Mouse (Mus musculus): ENCODE results near the gene Cdca8. TPM values are rescaled to one million over a fixed set of nuclear protein-coding genes. Genes with fewer than 3 reads are reported as not detected.

Gene Cdca8
- total and polyA plus RNA-seq, 2 experiments from 2014 or later = 6.3 to 14.8 TPM

DNA sequence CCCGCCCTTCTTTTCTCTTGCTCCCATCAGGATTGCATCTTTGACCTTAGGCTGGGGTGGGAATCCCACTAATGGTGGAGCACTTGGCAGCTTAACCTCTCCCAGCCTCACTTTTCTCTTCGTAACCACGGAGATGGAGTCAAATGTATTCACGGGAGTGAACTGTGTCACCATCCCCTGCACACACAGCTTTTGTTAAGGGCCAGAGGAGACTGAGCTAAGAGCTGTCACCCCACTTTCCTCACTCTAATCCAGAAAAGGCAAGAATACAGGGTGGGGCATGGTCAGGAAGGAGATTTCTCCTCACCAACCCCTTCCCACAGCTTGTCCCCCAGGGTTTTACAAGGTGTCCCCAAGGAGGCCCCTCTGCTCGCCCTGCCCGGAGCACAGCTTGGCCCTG lies 45.3 kb downstream of the Cdca8 start:
- Histone ChIP-seq H3K27me3 (ENCODE audit: insufficient read depth, low read length) (no peaks in the 10 kb centered on the region; the same call in 1 of the 2 replicates), H3K9me3 (ENCODE audit: low read length) (no peaks in the 10 kb centered on the region), H3K4me1 (ENCODE audit: insufficient read depth, low read length) (0 out of 2 replicates have a peak, but pooled peaks cover 3% of the 10 kb centered on the region), H3K36me3 (ENCODE audit: insufficient read depth, low read length) (no peaks in the 10 kb centered on the region), H3K9ac (replicated peaks; ENCODE audit: low read length, poor library complexity, severe bottlenecking) (peak overlapping the region; percentile 66), H3K4me3 (ENCODE audit: low read depth, low read length) (peak overlapping the region; percentile 49), H3K27ac (ENCODE audit: low read depth, low read length) (peak overlapping the region; percentile 38; the same call in 1 of the 2 replicates), H3K4me2 (ENCODE audit: low read depth, low read length, poor library complexity, severe bottlenecking) (peak overlapping the region; percentile 72)
- ATAC-seq (ENCODE audit: low FRiP score) (no peak), DNase-seq (ENCODE audit: low spot score) (no peak)
- no peak for TF ChIP-seq CTCF (IDR thresholded peaks at IDR 0.05)
- WGBS = 22% methylated on average over 6 of the region's 6 CpGs

- 0 out of 2 replicates have a peak, but pooled peaks cover 3% of the 10 kb centered on the region for H3K4me1 ChIP-seq (ENCODE audit: insufficient read depth, low read length)
Measured at GRCm38 (mm10) chr4:124890831-124891230, 48.3 kb downstream of the Cdca8 start.

GRCm38 (mm10) chr4:124889935-124890334 lies 49.2 kb downstream of the Cdca8 start:
- 0 out of 2 replicates have a peak, but pooled peaks cover 4% of the 10 kb centered on the region for H3K36me3 ChIP-seq (ENCODE audit: insufficient read depth, low read length)
- H3K4me3 ChIP-seq (ENCODE audit: low read depth, low read length) = no peak overlapping the region
- H3K9ac ChIP-seq (replicated peaks; ENCODE audit: low read length, poor library complexity, severe bottlenecking) = no peak overlapping the region
- no peaks in the 10 kb centered on the region for H3K27me3 ChIP-seq (ENCODE audit: insufficient read depth, low read length)
- no peak for TF ChIP-seq CTCF (IDR thresholded peaks at IDR 0.05)
- no peaks in the 10 kb centered on the region for H3K9me3 ChIP-seq (ENCODE audit: low read length)
- H3K4me1 ChIP-seq (ENCODE audit: insufficient read depth, low read length) = 0 out of 2 replicates have a peak, but pooled peaks cover 3% of the 10 kb centered on the region
- 88% methylated on average over 2 of the region's 2 CpGs for WGBS
- ATAC-seq (ENCODE audit: low FRiP score) (no peak), DNase-seq (ENCODE audit: low spot score) (no peak)
- no peak overlapping the region for H3K4me2 ChIP-seq (ENCODE audit: low read depth, low read length, poor library complexity, severe bottlenecking)
- H3K27ac ChIP-seq (ENCODE audit: low read depth, low read length) = no peak overlapping the region

More at GRCm38 (mm10) chr4:124890831-124891230, 48.3 kb downstream of the Cdca8 start:
- H3K4me2 ChIP-seq (ENCODE audit: low read depth, low read length, poor library complexity, severe bottlenecking) = no peak overlapping the region
- H3K27me3 ChIP-seq (ENCODE audit: insufficient read depth, low read length) = no peaks in the 10 kb centered on the region; the same call in 1 of the 2 replicates
- DNase-seq (ENCODE audit: low spot score) = no peak
- no peak for TF ChIP-seq CTCF (IDR thresholded peaks at IDR 0.05)
- H3K9me3 ChIP-seq (ENCODE audit: low read length) = no peaks in the 10 kb centered on the region
- H3K9ac ChIP-seq (replicated peaks; ENCODE audit: low read length, poor library complexity, severe bottlenecking) = no peak overlapping the region
- H3K4me3 ChIP-seq (ENCODE audit: low read depth, low read length) = no peak overlapping the region
- H3K27ac ChIP-seq (ENCODE audit: low read depth, low read length) = no peak overlapping the region
- no peak for ATAC-seq (ENCODE audit: low FRiP score)
- WGBS = 80% methylated on average over 5 of the region's 5 CpGs
- H3K36me3 ChIP-seq (ENCODE audit: insufficient read depth, low read length) = 0 out of 2 replicates have a peak, but pooled peaks cover 1% of the 10 kb centered on the region

DNA sequence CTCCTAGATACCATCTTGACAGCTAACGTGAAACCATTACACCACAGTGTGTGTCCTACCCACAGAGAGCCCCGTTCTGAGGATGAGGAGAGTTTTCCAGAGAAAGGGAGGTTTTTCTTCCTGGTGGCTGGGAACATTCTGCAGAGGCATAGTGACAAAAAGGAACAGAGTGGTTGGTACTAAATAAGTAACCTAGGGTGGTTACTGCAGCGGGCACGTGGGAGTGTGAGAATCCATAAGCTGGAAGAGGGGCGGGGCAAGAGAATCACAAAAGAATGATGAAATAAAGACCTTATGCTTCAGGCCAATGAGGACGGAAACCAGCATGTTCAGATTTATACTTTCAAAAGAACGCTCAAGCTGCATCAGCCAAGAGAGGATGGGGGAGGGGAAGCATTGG lies 50.4 kb downstream of the Cdca8 start:
- no peak for TF ChIP-seq CTCF (IDR thresholded peaks at IDR 0.05)
- H3K27ac ChIP-seq (ENCODE audit: low read depth, low read length) = no peak overlapping the region
- H3K4me1 ChIP-seq (ENCODE audit: insufficient read depth, low read length) = no peaks in the 10 kb centered on the region; the same call in 1 of the 2 replicates
- no peak overlapping the region for H3K9ac ChIP-seq (replicated peaks; ENCODE audit: low read length, poor library complexity, severe bottlenecking)
- ATAC-seq (ENCODE audit: low FRiP score) (no peak), DNase-seq (ENCODE audit: low spot score) (no peak)
- H3K9me3 ChIP-seq (ENCODE audit: low read length) = no peaks in the 10 kb centered on the region
- no peaks in the 10 kb centered on the region for H3K27me3 ChIP-seq (ENCODE audit: insufficient read depth, low read length)
- 63% methylated on average over 7 of the region's 7 CpGs for WGBS
- no peak overlapping the region for H3K4me3 ChIP-seq (ENCODE audit: low read depth, low read length)
- no peak overlapping the region for H3K4me2 ChIP-seq (ENCODE audit: low read depth, low read length, poor library complexity, severe bottlenecking)
- 0 out of 2 replicates have a peak, but pooled peaks cover 4% of the 10 kb centered on the region for H3K36me3 ChIP-seq (ENCODE audit: insufficient read depth, low read length)

GRCm38 (mm10) chr4:124882151-124882729 lies 56.9 kb downstream of the Cdca8 start:
- TF ChIP-seq CTCF (IDR thresholded peaks at IDR 0.05) = no peak
- Histone ChIP-seq H3K9ac (replicated peaks; ENCODE audit: low read length, poor library complexity, severe bottlenecking) (peak overlapping the region; percentile 60), H3K4me3 (ENCODE audit: low read depth, low read length) (peak overlapping the region; percentile 53), H3K9me3 (ENCODE audit: low read length) (0 out of 2 replicates have a peak, but pooled peaks cover 3% of the 10 kb centered on the region), H3K36me3 (ENCODE audit: insufficient read depth, low read length) (0 out of 2 replicates have a peak, but pooled peaks cover 4% of the 10 kb centered on the region), H3K4me2 (ENCODE audit: low read depth, low read length, poor library complexity, severe bottlenecking) (peak overlapping the region; percentile 53), H3K27me3 (ENCODE audit: insufficient read depth, low read length) (no peaks in the 10 kb centered on the region), H3K27ac (ENCODE audit: low read depth, low read length) (peak overlapping the region; percentile 65), H3K4me1 (ENCODE audit: insufficient read depth, low read length) (no peaks in the 10 kb centered on the region; the same call in 1 of the 2 replicates)
- DNase-seq (ENCODE audit: low spot score) = no peak
- 0 out of 2 replicates have a peak, but pooled peaks have one; percentile 7 for ATAC-seq (ENCODE audit: low FRiP score)
- under 1% methylated on average over 37 of the region's 37 CpGs for WGBS

DNA sequence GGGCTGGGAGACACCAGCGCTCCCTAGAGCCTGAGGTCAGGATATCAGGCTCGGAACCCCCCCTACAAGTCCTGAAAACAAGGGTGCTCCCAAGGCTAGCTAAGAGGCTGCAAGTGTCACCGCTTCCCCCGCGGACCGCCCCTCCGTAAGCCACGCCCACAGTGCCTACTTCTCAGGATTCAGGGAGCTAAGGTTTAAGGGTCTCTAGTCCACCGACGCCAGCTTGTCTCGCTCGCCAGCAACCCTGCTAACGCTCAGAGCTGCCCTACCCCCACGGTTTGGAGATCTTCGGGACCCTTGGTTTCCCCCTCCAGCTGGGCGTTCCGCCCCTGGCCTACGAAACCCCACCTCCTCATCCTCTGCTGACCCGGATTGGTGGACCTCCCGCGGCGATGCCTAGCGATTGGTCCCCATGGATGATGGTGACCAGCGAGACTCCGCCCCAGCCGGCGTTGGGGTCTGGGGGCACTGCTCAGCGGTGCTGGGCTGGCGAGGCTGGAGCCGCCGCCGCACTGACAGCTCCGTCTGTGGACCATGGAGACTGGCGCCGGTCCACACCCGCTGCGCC lies 57.7 kb downstream of the Cdca8 start:
- Histone ChIP-seq H3K4me1 (ENCODE audit: insufficient read depth, low read length) (no peaks in the 10 kb centered on the region; the same call in 1 of the 2 replicates), H3K4me2 (ENCODE audit: low read depth, low read length, poor library complexity, severe bottlenecking) (peak overlapping the region; percentile 53), H3K36me3 (ENCODE audit: insufficient read depth, low read length) (0 out of 2 replicates have a peak, but pooled peaks cover 4% of the 10 kb centered on the region), H3K27me3 (ENCODE audit: insufficient read depth, low read length) (no peaks in the 10 kb centered on the region), H3K9me3 (ENCODE audit: low read length) (0 out of 2 replicates have a peak, but pooled peaks cover 3% of the 10 kb centered on the region), H3K9ac (replicated peaks; ENCODE audit: low read length, poor library complexity, severe bottlenecking) (peak overlapping the region; percentile 60), H3K27ac (ENCODE audit: low read depth, low read length) (peak overlapping the region; percentile 77), H3K4me3 (ENCODE audit: low read depth, low read length) (peak overlapping the region; percentile 53)
- TF ChIP-seq CTCF (IDR thresholded peaks at IDR 0.05) = peak; percentile 40; the same call in 1 of the 2 replicates
- DNase-seq (ENCODE audit: low spot score) = peak; percentile 96
- peak; percentile 93 for ATAC-seq (ENCODE audit: low FRiP score)
- 1% methylated on average over 36 of the region's 37 CpGs for WGBS
